Mouse (Mus musculus) retina, postnatal 1 day (tissue): Measurements from ENCODE around the gene Tacc3.

Experiments used
- DNase-seq: peaks from one replicate; pipeline ENCODE4 v3.0.0-alpha.2; 2012

Gene Tacc3

GRCm38 (mm10) chr5:33657787-33658663, at the start of gene Tacc3, which contains the start of gene Tmem129:
Gene Tacc3 (plus strand): TSS chr5:33658128.
Gene Tmem129 (minus strand): TSS chr5:33658416.
- peak; percentile 99 for DNase-seq

GRCm38 (mm10) chr5:33609226-33609625, 48.7 kb upstream of the Tacc3 start:
- no peak for DNase-seq

DNA sequence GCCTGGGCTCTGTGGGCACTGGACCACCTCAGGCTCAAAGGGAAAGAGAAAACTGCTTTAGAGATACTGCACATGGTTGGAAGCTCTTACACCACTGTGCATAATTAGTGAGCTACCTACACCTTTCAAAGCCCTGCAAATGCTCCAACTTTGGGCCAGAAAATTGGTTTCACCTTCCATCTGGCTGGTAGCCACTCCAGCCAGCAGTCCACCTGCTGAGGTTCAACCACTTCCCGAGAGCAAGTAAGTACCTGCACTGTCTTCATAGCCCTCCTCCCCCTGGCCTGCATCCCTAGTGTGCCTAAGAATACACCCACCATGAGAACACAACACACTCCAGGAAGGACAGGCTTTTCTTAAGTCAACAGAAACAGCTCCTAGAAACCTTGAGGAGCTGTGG, 46.1 kb upstream of the Tacc3 start:
- DNase-seq = no peak

DNA sequence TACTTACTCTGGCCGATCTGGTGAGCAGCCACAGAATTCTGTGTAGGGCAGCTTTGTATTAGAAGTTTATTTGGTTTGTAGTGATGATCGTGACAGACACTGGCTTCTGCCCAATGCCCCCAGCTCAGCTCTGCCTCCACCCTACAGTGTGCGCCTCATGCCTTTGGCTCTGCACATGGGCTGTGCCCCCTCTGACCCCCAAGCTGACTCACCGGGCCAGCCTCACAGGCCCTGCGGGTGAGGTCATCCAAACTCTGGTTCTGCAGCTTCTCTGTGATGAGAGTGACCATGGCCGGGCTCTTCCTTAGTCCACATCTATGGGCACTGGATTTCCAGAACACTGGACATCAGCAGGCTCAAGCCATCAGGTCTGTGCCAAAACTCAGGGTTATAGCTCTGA, 43.5 kb upstream of the Tacc3 start:
- no peak for DNase-seq

DNA sequence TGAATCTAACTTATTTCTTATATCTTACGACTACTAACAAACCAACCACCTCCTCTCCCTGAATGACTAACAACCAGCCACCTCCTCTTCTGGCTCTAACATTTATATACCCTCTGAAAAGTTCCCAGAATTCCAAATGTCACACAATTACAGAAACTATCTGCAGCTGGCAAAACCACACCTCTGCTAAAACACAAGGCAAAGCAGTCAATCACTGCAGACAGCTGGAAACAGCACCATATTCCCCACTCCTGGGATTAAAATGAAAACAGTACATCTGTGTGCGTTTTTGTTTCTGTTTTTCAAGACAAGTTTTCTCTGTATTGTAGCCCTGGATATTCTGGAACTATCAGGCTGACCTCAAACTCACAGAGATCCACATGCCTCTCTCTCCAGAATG, 35.3 kb upstream of the Tacc3 start:
- DNase-seq = no peak

GRCm38 (mm10) chr5:33623766-33624165, 34.2 kb upstream of the Tacc3 start:
- DNase-seq = no peak

DNA sequence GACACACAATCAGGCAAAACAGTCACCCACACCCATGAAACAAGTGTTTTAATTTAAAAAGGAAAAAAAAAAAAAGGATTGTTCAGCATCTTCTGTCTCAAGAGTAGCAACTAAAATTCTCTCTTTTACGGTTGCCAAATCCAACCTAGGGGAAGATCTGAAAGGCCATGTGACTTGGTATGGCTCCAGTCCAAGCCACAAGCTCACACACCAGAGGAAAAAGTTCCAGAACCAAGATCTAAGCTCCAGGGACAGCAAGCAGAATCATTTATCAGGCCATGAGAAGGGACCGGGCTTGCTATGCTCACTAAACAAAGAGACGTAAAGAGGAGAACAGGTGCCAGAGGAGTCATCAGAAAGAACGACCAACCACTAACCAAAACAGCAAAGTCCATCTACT, 30.0 kb upstream of the Tacc3 start:
- no peak for DNase-seq

DNA sequence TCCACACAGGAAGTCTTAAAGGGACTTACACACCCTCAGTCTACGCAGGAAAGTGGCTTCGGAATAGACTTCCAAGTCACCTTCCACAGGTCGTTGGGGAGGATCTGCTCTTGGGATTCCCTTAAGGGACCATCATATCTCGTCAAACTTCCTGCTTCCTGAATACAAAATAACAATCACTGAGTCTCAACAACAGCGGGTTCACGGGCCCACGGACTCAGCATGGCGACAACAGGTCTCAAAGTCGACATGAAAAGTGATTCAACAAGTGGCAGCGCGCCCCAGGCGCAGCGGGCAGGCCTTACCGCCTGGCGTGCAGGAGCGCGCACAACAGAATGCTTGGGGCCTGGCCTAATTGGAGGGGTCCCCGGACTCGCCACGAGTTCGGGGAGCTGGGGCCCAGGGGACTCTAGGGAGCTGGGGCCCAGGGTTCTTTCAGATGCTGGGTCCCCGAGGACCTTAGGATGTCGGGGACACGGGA, 29.1 kb upstream of the Tacc3 start:
- DNase-seq = no peak

- peak; percentile 98 for DNase-seq
These were observed 28.5 kb upstream of the Tacc3 start, which contains the start of the genes Fam53a and Gm9903 for GRCm38 (mm10) chr5:33629301-33629987. Gene Fam53a (minus strand): TSS chr5:33629635. Gene Gm9903 (plus strand): TSS chr5:33629925.

DNA sequence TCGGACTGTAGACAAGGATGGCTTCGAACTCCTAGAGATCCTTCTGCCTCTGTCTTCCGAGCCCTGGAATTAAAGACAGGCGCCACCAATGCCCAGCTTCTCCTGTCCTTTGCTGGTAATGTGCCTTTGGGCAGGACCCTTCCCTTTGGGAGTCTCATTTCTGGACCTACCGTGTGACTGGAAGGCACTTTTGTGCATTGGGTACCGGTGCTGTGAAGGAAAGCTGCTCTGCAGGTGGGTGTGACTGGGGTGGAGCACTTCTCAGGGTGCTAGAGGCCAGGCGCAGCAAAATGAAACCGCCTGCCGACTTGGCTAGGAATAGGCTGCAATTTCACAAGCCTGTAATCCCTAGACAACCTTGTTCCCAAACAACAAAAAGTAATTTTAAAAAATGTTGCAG, 27.9 kb upstream of the Tacc3 start:
- DNase-seq = no peak

DNA sequence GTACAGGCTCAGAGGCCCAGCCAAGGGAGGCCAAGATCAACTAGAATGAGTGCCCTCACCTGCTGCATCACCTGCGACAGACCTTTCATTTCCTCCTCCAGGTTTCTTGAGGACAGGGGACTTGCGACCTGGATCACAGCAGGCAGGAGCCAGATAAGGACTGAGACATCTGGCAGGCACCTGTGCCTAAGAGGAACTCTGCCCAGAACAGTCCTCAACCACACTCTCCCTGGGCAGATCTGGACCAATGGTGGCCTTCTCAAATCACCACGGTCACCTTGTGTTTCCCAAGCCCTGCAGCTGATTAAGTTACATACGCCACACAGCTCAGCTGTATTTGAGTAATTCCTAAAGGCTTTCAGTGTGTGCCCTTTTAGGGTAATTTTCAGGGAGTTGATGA, 27.3 kb upstream of the Tacc3 start:
- no peak for DNase-seq

- no peak for DNase-seq
These were observed 25.4 kb upstream of the Tacc3 start for GRCm38 (mm10) chr5:33632526-33632925.

DNA sequence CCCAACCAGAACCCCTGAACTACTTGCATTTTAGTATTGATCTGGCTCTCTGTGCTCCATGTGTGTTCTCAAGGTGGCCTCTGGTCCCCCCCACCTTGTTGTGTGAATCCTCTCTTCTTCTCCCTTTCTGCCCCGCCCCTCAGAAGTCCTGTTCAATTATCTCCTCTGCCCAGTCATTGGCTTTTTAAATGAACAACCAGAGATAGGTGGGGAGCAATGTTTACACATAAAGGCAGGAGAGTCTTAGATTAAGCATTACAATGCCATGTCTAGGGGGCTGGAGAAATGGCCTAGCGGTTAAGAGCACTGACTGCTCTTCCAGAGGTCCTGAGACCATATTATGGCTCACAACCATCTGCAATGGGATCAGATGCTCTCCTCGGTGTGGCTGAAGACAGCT, 22.6 kb upstream of the Tacc3 start:
- DNase-seq = no peak

GRCm38 (mm10) chr5:33637606-33638350, 20.1 kb upstream of the Tacc3 start:
- no peak for DNase-seq

DNA sequence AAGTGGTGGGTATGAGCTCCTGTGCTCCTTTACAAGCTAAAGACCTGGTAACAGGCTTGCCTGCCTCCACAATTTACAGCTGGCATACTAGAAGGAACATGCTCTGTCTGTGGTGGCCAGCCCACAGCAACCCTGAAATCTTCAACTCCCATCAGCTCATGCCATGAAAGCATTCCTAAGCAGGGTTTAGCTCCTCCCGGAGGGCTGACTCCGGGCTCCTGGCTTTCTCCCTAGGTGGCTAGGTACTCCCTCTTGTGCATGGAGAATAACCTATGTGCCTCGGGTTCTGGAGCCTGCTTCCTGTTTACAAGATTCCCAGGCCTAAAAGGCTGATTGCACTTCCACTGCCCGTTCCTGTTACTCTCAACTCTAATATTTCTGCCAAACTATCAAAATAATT, 19.1 kb upstream of the Tacc3 start:
- DNase-seq = no peak

GRCm38 (mm10) chr5:33640652-33641051, 17.3 kb upstream of the Tacc3 start:
- DNase-seq = peak; percentile 68

- no peak for DNase-seq
These were observed 6.9 kb upstream of the Tacc3 start for GRCm38 (mm10) chr5:33651017-33651416.

- DNase-seq = no peak
These were observed 6.4 kb upstream of the Tacc3 start for GRCm38 (mm10) chr5:33651541-33651920.

- peak; percentile 99 for DNase-seq
These were observed 5.8 kb upstream of the Tacc3 start, which contains the start of gene Slbp for GRCm38 (mm10) chr5:33651921-33652782. Gene Slbp (minus strand): TSS chr5:33652574.

DNA sequence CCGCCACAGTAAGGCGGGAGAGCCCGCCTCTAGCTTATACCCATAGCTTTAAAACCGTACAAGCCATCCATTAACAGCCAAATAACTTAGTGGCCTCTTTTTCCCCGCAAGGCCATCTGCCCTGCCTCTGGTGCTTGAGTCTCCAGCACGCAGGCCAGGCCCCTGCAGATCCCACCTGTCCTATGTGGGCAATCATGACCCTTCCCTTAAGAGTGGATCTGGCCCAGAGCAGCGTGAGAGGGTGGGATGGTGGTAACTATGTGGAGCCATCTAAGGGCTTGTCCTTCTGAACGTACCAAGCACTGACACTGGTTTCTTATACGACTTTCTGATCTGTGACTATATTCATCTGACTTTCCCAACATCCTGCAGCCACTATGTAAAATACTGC, 5.2 kb upstream of the Tacc3 start:
- DNase-seq = no peak

- DNase-seq = no peak
These were observed 3.5 kb upstream of the Tacc3 start for GRCm38 (mm10) chr5:33654424-33654823.

DNA sequence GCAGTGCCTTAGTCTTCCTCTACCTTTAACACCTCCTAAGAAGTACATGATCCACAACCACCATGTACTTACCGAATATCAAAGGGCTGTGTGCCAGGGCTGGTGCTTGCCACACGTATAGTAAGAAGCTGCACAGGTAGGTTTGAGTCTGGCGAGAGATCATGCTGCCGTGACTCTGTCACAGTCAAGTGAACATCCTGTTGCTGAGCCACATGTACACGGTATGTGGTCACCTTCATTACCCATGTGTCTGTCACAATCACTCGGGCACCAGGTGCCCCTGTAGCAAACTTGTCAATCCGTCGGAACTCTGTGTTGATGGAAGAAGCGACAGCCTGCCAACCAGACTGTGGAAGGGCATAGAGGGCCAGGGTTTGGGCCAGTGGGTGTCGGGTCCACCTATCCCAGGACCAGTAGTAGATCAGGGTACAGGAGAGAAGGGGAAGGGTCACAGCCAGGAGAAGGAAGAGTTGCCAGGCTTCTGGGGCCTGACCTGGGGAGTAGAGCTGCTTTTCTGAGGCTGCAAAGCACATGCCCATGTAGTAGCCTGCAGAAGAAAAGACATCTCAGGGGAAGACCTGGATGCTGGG, 2.6 kb upstream of the Tacc3 start:
- no peak for DNase-seq
